Comparison of ENCODE assay signal across 32 mouse cellular contexts in the genomic region with DNA sequence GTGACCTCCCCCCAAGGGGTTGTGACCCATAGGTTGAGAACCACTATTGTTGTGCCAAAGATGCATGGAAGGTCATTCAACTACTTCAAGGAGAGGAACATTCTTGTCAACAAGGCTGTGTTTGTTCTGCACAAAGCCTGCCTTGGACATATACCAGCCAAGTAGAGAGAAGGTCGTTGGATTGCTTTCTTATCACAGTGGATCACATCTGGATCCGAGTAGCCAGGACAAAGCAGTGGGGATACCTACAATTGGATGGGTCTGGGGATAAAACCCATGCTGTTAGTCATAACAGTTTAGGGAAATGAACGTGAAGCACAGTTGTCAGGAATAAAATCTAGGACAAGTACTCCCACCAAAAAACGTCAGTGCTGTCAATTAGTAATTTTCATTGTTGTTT. TPM values are rescaled to one million over a fixed set of nuclear protein-coding genes. Genes with fewer than 3 reads are reported as not detected.
A peak's percentile ranks its signal among the peaks of the same experiment; 100 is the strongest.
DNase-seq lines count a peak whose midpoint lies in the region; ATAC-seq and TF ChIP-seq lines count a peak whose summit lies in the region.
"Had no signal": no experiment of that assay in that cellular context is flagged by ENCODE, and none has a peak within 500 bp of the region (broad histone marks: within the 10 kb centered on the region; RNA-seq: fewer than 3 reads in every experiment).

No protein-coding gene starts in this region.

- H3K4me3 ChIP-seq in heart, embryonic 12.5 days, result no peak overlapping the region
- no peak overlapping the region for H3K4me3 ChIP-seq in midbrain, embryonic 11.5 days (ENCODE audit: low read depth, low read length)
- H3K4me3 ChIP-seq in midbrain, embryonic 10.5 days, result no peak overlapping the region
- no peak overlapping the region for H3K4me3 ChIP-seq in heart, postnatal 0 days (ENCODE audit: low read depth, low read length)
- H3K4me3 ChIP-seq: embryonic facial prominence, embryonic 12.5 days; hindbrain, embryonic 15.5 days; kidney, embryonic 15.5 days; limb, embryonic 13.5 days; liver, embryonic 12.5 days; midbrain, embryonic 13.5 days had no signal

- TF ChIP-seq EP300 in heart, postnatal 0 days (IDR thresholded peaks at IDR 0.05; ENCODE audit: low read depth), result no peak

- H3K9ac ChIP-seq in heart, embryonic 12.5 days, result no peak overlapping the region
- no peak overlapping the region for H3K9ac ChIP-seq in midbrain, embryonic 11.5 days (ENCODE audit: low read length)
- H3K9ac ChIP-seq in heart, postnatal 0 days (replicated peaks; ENCODE audit: low read depth, low read length), result no peak overlapping the region
- H3K9ac ChIP-seq: embryonic facial prominence, embryonic 12.5 days; forebrain, postnatal 0 days; hindbrain, embryonic 15.5 days; kidney, embryonic 15.5 days; limb, embryonic 13.5 days; liver, embryonic 12.5 days; lung, embryonic 14.5 days; midbrain, embryonic 13.5 days had no signal

- peaks cover 34% of the 10 kb centered on the region for H3K4me1 ChIP-seq in heart, embryonic 12.5 days (replicated peaks)
- no peaks in the 10 kb centered on the region for H3K4me1 ChIP-seq in midbrain, embryonic 11.5 days (ENCODE audit: control insufficient read depth, insufficient read depth, low read length)
- H3K4me1 ChIP-seq in midbrain, embryonic 10.5 days, result no peaks in the 10 kb centered on the region
- H3K4me1 ChIP-seq in heart, postnatal 0 days (ENCODE audit: control insufficient read depth, insufficient read depth), result peaks cover 60% of the 10 kb centered on the region
- H3K4me1 ChIP-seq: embryonic facial prominence, embryonic 12.5 days; hindbrain, embryonic 15.5 days; limb, embryonic 13.5 days; midbrain, embryonic 13.5 days had no signal

- DNase-seq in heart, postnatal 4 days, result no peak
- DNase-seq in midbrain, embryonic 11.5 days (ENCODE audit: low spot score, missing footprints), result peak; percentile 17
- DNase-seq in midbrain, embryonic 10.5 days (ENCODE audit: low spot score), result no peak
- DNase-seq in heart, postnatal 0 days (ENCODE audit: low spot score), result no peak
- no peak for DNase-seq in left cerebral cortex, adult 11 months (ENCODE audit: low spot score)
- DNase-seq: adrenal gland, adult 8-10 months; cerebellum, adult 18-20 months; cerebellum, postnatal 14 days; forebrain, postnatal 0 days; gastrocnemius, postnatal 36 days; kidney, postnatal 4 days; lung, embryonic 14.5 days; right cerebral cortex, postnatal 25 days; spleen, adult 18-20 months; thymus, postnatal 14 days had no signal

- H3K4me2 ChIP-seq in heart, embryonic 12.5 days, result no peak overlapping the region
- H3K4me2 ChIP-seq in midbrain, embryonic 11.5 days, result no peak overlapping the region
- H3K4me2 ChIP-seq in heart, postnatal 0 days (ENCODE audit: low read depth, low read length), result no peak overlapping the region
- H3K4me2 ChIP-seq: embryonic facial prominence, embryonic 12.5 days; hindbrain, embryonic 15.5 days; kidney, embryonic 15.5 days; limb, embryonic 13.5 days; liver, embryonic 12.5 days; lung, embryonic 14.5 days; midbrain, embryonic 13.5 days had no signal

- no peak for ATAC-seq in heart, embryonic 12.5 days (ENCODE audit: insufficient number of reproducible peaks, low FRiP score)
- no peak for ATAC-seq in midbrain, embryonic 11.5 days (ENCODE audit: low FRiP score)
- peak; percentile 19; the same call in 1 of the 2 replicates for ATAC-seq in heart, postnatal 0 days (ENCODE audit: insufficient read depth, low read depth)
- ATAC-seq in granulocyte monocyte progenitor cell, adult 5-6 weeks (replicated peaks; ENCODE audit: poor library complexity, severe bottlenecking), result no peak
- ATAC-seq: activated CD4-positive, CD25-positive, alpha-beta regulatory T cell, adult 4 months; forebrain, postnatal 0 days; liver, embryonic 12.5 days; midbrain, embryonic 13.5 days had no signal

- no peaks in the 10 kb centered on the region for H3K9me3 ChIP-seq in heart, embryonic 12.5 days (replicated peaks)
- no peaks in the 10 kb centered on the region for H3K9me3 ChIP-seq in midbrain, embryonic 11.5 days (ENCODE audit: control insufficient read depth, low read length)
- H3K9me3 ChIP-seq in midbrain, embryonic 10.5 days (replicated peaks), result no peaks in the 10 kb centered on the region
- no peaks in the 10 kb centered on the region for H3K9me3 ChIP-seq in heart, postnatal 0 days (replicated peaks; ENCODE audit: control insufficient read depth, low read length)
- H3K9me3 ChIP-seq: embryonic facial prominence, embryonic 12.5 days; hindbrain, embryonic 15.5 days; kidney, embryonic 15.5 days; limb, embryonic 13.5 days; liver, embryonic 12.5 days; midbrain, embryonic 13.5 days had no signal

- no peaks in the 10 kb centered on the region for H3K36me3 ChIP-seq in heart, embryonic 12.5 days
- H3K36me3 ChIP-seq in midbrain, embryonic 11.5 days (ENCODE audit: control insufficient read depth, insufficient read depth, low read length), result no peaks in the 10 kb centered on the region
- peaks cover 57% of the 10 kb centered on the region for H3K36me3 ChIP-seq in midbrain, embryonic 10.5 days
- no peaks in the 10 kb centered on the region for H3K36me3 ChIP-seq in heart, postnatal 0 days (replicated peaks; ENCODE audit: control insufficient read depth, insufficient read depth, low read length)
- H3K36me3 ChIP-seq: embryonic facial prominence, embryonic 12.5 days; hindbrain, embryonic 15.5 days; kidney, embryonic 15.5 days; limb, embryonic 13.5 days; liver, embryonic 12.5 days had no signal

- WGBS in heart, embryonic 12.5 days, result 56% methylated on average over 4 of the region's 4 CpGs
- WGBS in midbrain, embryonic 11.5 days, result 73% methylated on average over 4 of the region's 4 CpGs
- WGBS in midbrain, embryonic 10.5 days, result 64% methylated on average over 4 of the region's 4 CpGs
- 50% methylated on average over 4 of the region's 4 CpGs for WGBS in heart, postnatal 0 days

- H3K27ac ChIP-seq in heart, embryonic 12.5 days (ENCODE audit: poor library complexity, severe bottlenecking), result peak overlapping the region; percentile 65
- H3K27ac ChIP-seq in midbrain, embryonic 11.5 days (ENCODE audit: low read depth, low read length), result no peak overlapping the region
- no peak overlapping the region for H3K27ac ChIP-seq in midbrain, embryonic 10.5 days (replicated peaks)
- peak overlapping the region; percentile 88 for H3K27ac ChIP-seq in heart, postnatal 0 days (ENCODE audit: low read depth)
- H3K27ac ChIP-seq: embryonic facial prominence, embryonic 12.5 days; hindbrain, embryonic 15.5 days; kidney, embryonic 15.5 days; limb, embryonic 13.5 days; liver, embryonic 12.5 days; midbrain, embryonic 13.5 days had no signal

- TF ChIP-seq CTCF in heart, postnatal 0 days (IDR thresholded peaks at IDR 0.05; ENCODE audit: low read depth), result no peak

- H3K27me3 ChIP-seq in heart, embryonic 12.5 days (replicated peaks), result no peaks in the 10 kb centered on the region
- no peaks in the 10 kb centered on the region for H3K27me3 ChIP-seq in midbrain, embryonic 11.5 days (ENCODE audit: control insufficient read depth, insufficient read depth, low read length)
- H3K27me3 ChIP-seq in midbrain, embryonic 10.5 days (ENCODE audit: low read depth, poor library complexity, severe bottlenecking), result no peaks in the 10 kb centered on the region
- no peaks in the 10 kb centered on the region for H3K27me3 ChIP-seq in heart, postnatal 0 days (ENCODE audit: control insufficient read depth, insufficient read depth, low read length)
- H3K27me3 ChIP-seq: embryonic facial prominence, embryonic 12.5 days; hindbrain, embryonic 15.5 days; kidney, embryonic 15.5 days; limb, embryonic 13.5 days; liver, embryonic 12.5 days; midbrain, embryonic 13.5 days had no signal

RNA-seq across cellular contexts. Expression of a gene that starts 6.5 kb away (rescaled TPM):
- polyA plus RNA-seq in heart, embryonic 12.5 days (2016; fragmentation: Nextera tagmentation; extraction: Ambion mirVana), result 4.0 and 4.9 TPM in 2 replicates
- total RNA-seq in heart, postnatal 4 days (2021), result 10 to 100 TPM; 36.8 to 42.9 TPM
- 6.5 and 6.8 TPM in 2 replicates for polyA plus RNA-seq in midbrain, embryonic 11.5 days (2014; fragmentation: Nextera tagmentation; extraction: Ambion mirVana)
- polyA plus RNA-seq in midbrain, embryonic 10.5 days (2016; fragmentation: Nextera tagmentation; extraction: Ambion mirVana), result 8.6 and 9.2 TPM in 2 replicates
- total RNA-seq in heart, postnatal 0 days (2014; rRNA removed; ENCODE audit: low replicate concordance), result 169 and 347 TPM in 2 replicates
- 41.3 and 49.6 TPM in 2 replicates for polyA plus RNA-seq in heart, postnatal 0 days (2015; fragmentation: Nextera tagmentation; extraction: Ambion mirVana)
- not detected in 2 replicates for total RNA-seq in granulocyte monocyte progenitor cell, adult 5-6 weeks (2014; fragmentation: Nextera tagmentation)
- not detected in 2 replicates for total RNA-seq in granulocyte monocyte progenitor cell, adult 5-6 weeks (2017)
- total RNA-seq: MEL had no signal

RNA-seq across cellular contexts. Expression of a gene that starts 15.1 kb away (rescaled TPM):
- polyA plus RNA-seq in heart, embryonic 12.5 days (2016; fragmentation: Nextera tagmentation; extraction: Ambion mirVana), result 95.4 and 97.7 TPM in 2 replicates
- total RNA-seq in heart, postnatal 4 days (2021), result 10 to 100 TPM; 36.7 to 43.5 TPM
- polyA plus RNA-seq in midbrain, embryonic 11.5 days (2014; fragmentation: Nextera tagmentation; extraction: Ambion mirVana), result 369 and 397 TPM in 2 replicates
- 308 and 322 TPM in 2 replicates for polyA plus RNA-seq in midbrain, embryonic 10.5 days (2016; fragmentation: Nextera tagmentation; extraction: Ambion mirVana)
- 29.1 and 33.0 TPM in 2 replicates for total RNA-seq in heart, postnatal 0 days (2014; rRNA removed; ENCODE audit: low replicate concordance)
- 49.8 and 50.7 TPM in 2 replicates for polyA plus RNA-seq in heart, postnatal 0 days (2015; fragmentation: Nextera tagmentation; extraction: Ambion mirVana)
- total RNA-seq in granulocyte monocyte progenitor cell, adult 5-6 weeks (2014; fragmentation: Nextera tagmentation), result 110 and 113 TPM in 2 replicates
- total RNA-seq in granulocyte monocyte progenitor cell, adult 5-6 weeks (2017), result 68.6 and 72.0 TPM in 2 replicates
- total RNA-seq: MEL had no signal

RNA-seq across cellular contexts. Expression of a gene that starts 29.9 kb away (rescaled TPM):
- polyA plus RNA-seq in heart, embryonic 12.5 days (2016; fragmentation: Nextera tagmentation; extraction: Ambion mirVana), result 5.6 and 6.5 TPM in 2 replicates
- total RNA-seq in heart, postnatal 4 days (2021), result 1 to 10 TPM; 5.4 to 6.3 TPM
- polyA plus RNA-seq in midbrain, embryonic 11.5 days (2014; fragmentation: Nextera tagmentation; extraction: Ambion mirVana), result 41.2 and 42.6 TPM in 2 replicates
- 35.0 and 35.7 TPM in 2 replicates for polyA plus RNA-seq in midbrain, embryonic 10.5 days (2016; fragmentation: Nextera tagmentation; extraction: Ambion mirVana)
- 1.6 and 2.6 TPM in 2 replicates for total RNA-seq in heart, postnatal 0 days (2014; rRNA removed; ENCODE audit: low replicate concordance)
- polyA plus RNA-seq in heart, postnatal 0 days (2015; fragmentation: Nextera tagmentation; extraction: Ambion mirVana), result 5.9 and 6.0 TPM in 2 replicates
- total RNA-seq in granulocyte monocyte progenitor cell, adult 5-6 weeks (2014; fragmentation: Nextera tagmentation), result 78.9 and 79.9 TPM in 2 replicates
- 41.0 and 46.8 TPM in 2 replicates for total RNA-seq in granulocyte monocyte progenitor cell, adult 5-6 weeks (2017)

RNA-seq across cellular contexts. Expression of a gene that starts 59.9 kb away (rescaled TPM):
- polyA plus RNA-seq in heart, embryonic 12.5 days (2016; fragmentation: Nextera tagmentation; extraction: Ambion mirVana), result not detected in 2 replicates
- not detected for total RNA-seq in heart, postnatal 4 days (2021)
- polyA plus RNA-seq in midbrain, embryonic 11.5 days (2014; fragmentation: Nextera tagmentation; extraction: Ambion mirVana), result not detected in 2 replicates
- polyA plus RNA-seq in midbrain, embryonic 10.5 days (2016; fragmentation: Nextera tagmentation; extraction: Ambion mirVana), result not detected in 2 replicates
- not detected in 2 replicates for total RNA-seq in heart, postnatal 0 days (2014; rRNA removed; ENCODE audit: low replicate concordance)
- not detected in 2 replicates for polyA plus RNA-seq in heart, postnatal 0 days (2015; fragmentation: Nextera tagmentation; extraction: Ambion mirVana)
- not detected in 2 replicates for total RNA-seq in granulocyte monocyte progenitor cell, adult 5-6 weeks (2014; fragmentation: Nextera tagmentation)
- not detected in 2 replicates for total RNA-seq in granulocyte monocyte progenitor cell, adult 5-6 weeks (2017)
- total RNA-seq: adrenal gland, adult 8-10 months; gastrocnemius, postnatal 36 days; hematopoietic stem cell, adult 5-6 weeks; left cerebral cortex, adult 18-20 months; left cerebral cortex, postnatal 25 days; MEL; monocyte, adult 5-6 weeks had no signal
- polyA plus RNA-seq: activated CD4-positive, CD25-positive, alpha-beta regulatory T cell, adult 4 months; embryonic facial prominence, embryonic 12.5 days; forebrain, embryonic 11.5 days; forebrain, postnatal 0 days; hindbrain, embryonic 15.5 days; intestine, embryonic 14.5 days; kidney, embryonic 15.5 days; limb, embryonic 13.5 days; liver, embryonic 12.5 days; lung, embryonic 14.5 days; midbrain, embryonic 13.5 days; neural tube, embryonic 11.5 days had no signal

Comparison
In these comparisons a context has a peak if more than half of its experiments do, and no peak if none do; other contexts are left out.
1. H3K27ac ChIP-seq: peak in heart, embryonic 12.5 days (single experiment) and heart, postnatal 0 days (single experiment); none in midbrain, embryonic 11.5 days (single experiment) and midbrain, embryonic 10.5 days (single experiment).